Mouse (Mus musculus): ENCODE results near the gene C3. TPM values are rescaled to one million over a fixed set of nuclear protein-coding genes. Genes with fewer than 3 reads are reported as not detected.
A peak's percentile ranks its signal among the peaks of the same experiment; 100 is the strongest.

C3 gene
- polyA plus RNA-seq, 1 experiment from 2014 or later = 2.6 TPM

GRCm38 (mm10) chr17:57195326-57196010, 32.5 kb downstream of the C3 start:
- H3K4me3 ChIP-seq (replicated peaks; ENCODE audit: low read depth, low read length) = no peak overlapping the region
- no peaks in the 10 kb centered on the region for H3K36me3 ChIP-seq (ENCODE audit: control insufficient read depth, insufficient read depth, low read length)
- H3K9me3 ChIP-seq (ENCODE audit: control insufficient read depth, low read length) = no peaks in the 10 kb centered on the region
- 87% methylated on average over 8 of the region's 8 CpGs for WGBS
- H3K4me1 ChIP-seq (ENCODE audit: control insufficient read depth, insufficient read depth, low read length) = no peaks in the 10 kb centered on the region
- H3K27ac ChIP-seq (replicated peaks; ENCODE audit: low read depth, low read length) = no peak overlapping the region
- no peaks in the 10 kb centered on the region for H3K27me3 ChIP-seq (ENCODE audit: control insufficient read depth, insufficient read depth, low read length)
- H3K9ac ChIP-seq (replicated peaks; ENCODE audit: low read length) = no peak overlapping the region
- H3K4me2 ChIP-seq (ENCODE audit: low read length) = no peak overlapping the region
- no peak for ATAC-seq (ENCODE audit: low FRiP score, low TSS enrichment)
- DNase-seq = no peak

GRCm38 (mm10) chr17:57194771-57195170, 33.2 kb downstream of the C3 start:
- WGBS = 83% methylated on average over 3 of the region's 3 CpGs
- no peaks in the 10 kb centered on the region for H3K9me3 ChIP-seq (ENCODE audit: control insufficient read depth, low read length)
- no peak overlapping the region for H3K9ac ChIP-seq (replicated peaks; ENCODE audit: low read length)
- no peaks in the 10 kb centered on the region for H3K36me3 ChIP-seq (ENCODE audit: control insufficient read depth, insufficient read depth, low read length)
- H3K27me3 ChIP-seq (ENCODE audit: control insufficient read depth, insufficient read depth, low read length) = no peaks in the 10 kb centered on the region
- no peak overlapping the region for H3K4me2 ChIP-seq (ENCODE audit: low read length)
- DNase-seq = no peak
- H3K4me1 ChIP-seq (ENCODE audit: control insufficient read depth, insufficient read depth, low read length) = no peaks in the 10 kb centered on the region
- H3K27ac ChIP-seq (replicated peaks; ENCODE audit: low read depth, low read length) = no peak overlapping the region
- H3K4me3 ChIP-seq (replicated peaks; ENCODE audit: low read depth, low read length) = no peak overlapping the region
- ATAC-seq (ENCODE audit: low FRiP score, low TSS enrichment) = no peak

- no peaks in the 10 kb centered on the region for H3K36me3 ChIP-seq (ENCODE audit: control insufficient read depth, insufficient read depth, low read length)
- no peak for ATAC-seq (ENCODE audit: low FRiP score, low TSS enrichment)
- H3K9me3 ChIP-seq (ENCODE audit: control insufficient read depth, low read length) = no peaks in the 10 kb centered on the region
- no peak within 1 kb of the TSS for H3K4me2 ChIP-seq (ENCODE audit: low read length)
- DNase-seq = no peak
- H3K4me1 ChIP-seq (ENCODE audit: control insufficient read depth, insufficient read depth, low read length) = no peaks in the 10 kb centered on the region
- H3K27me3 ChIP-seq (ENCODE audit: control insufficient read depth, insufficient read depth, low read length) = no peaks in the 10 kb centered on the region
- H3K9ac ChIP-seq (replicated peaks; ENCODE audit: low read length) = no peak within 1 kb of the TSS
- H3K27ac ChIP-seq (replicated peaks; ENCODE audit: low read depth, low read length) = no peak within 1 kb of the TSS
- 82% methylated on average over 11 of the region's 11 CpGs for WGBS
- H3K4me3 ChIP-seq (replicated peaks; ENCODE audit: low read depth, low read length) = no peak within 1 kb of the TSS
Measured at GRCm38 (mm10) chr17:57194041-57194507, 33.9 kb downstream of the C3 start, which contains the start of gene Tnfsf14. Gene Tnfsf14, minus strand, starts transcription at chr17:57194177.

GRCm38 (mm10) chr17:57188510-57189192, 39.3 kb downstream of the C3 start:
- ATAC-seq (ENCODE audit: low FRiP score, low TSS enrichment) (no peak), DNase-seq (no peak)
- H3K9me3 ChIP-seq (ENCODE audit: control insufficient read depth, low read length) = no peaks in the 10 kb centered on the region
- 93% methylated on average over 12 of the region's 12 CpGs for WGBS
- no peak overlapping the region for H3K4me3 ChIP-seq (replicated peaks; ENCODE audit: low read depth, low read length)
- H3K4me1 ChIP-seq (ENCODE audit: control insufficient read depth, insufficient read depth, low read length) = no peaks in the 10 kb centered on the region
- H3K4me2 ChIP-seq (ENCODE audit: low read length) = no peak overlapping the region
- H3K27me3 ChIP-seq (ENCODE audit: control insufficient read depth, insufficient read depth, low read length) = no peaks in the 10 kb centered on the region
- H3K9ac ChIP-seq (replicated peaks; ENCODE audit: low read length) = no peak overlapping the region
- H3K36me3 ChIP-seq (ENCODE audit: control insufficient read depth, insufficient read depth, low read length) = no peaks in the 10 kb centered on the region
- no peak overlapping the region for H3K27ac ChIP-seq (replicated peaks; ENCODE audit: low read depth, low read length)

GRCm38 (mm10) chr17:57185641-57186040, 42.3 kb downstream of the C3 start:
- no peaks in the 10 kb centered on the region for H3K36me3 ChIP-seq (ENCODE audit: control insufficient read depth, insufficient read depth, low read length)
- 77% methylated on average over 2 of the region's 2 CpGs for WGBS
- H3K9ac ChIP-seq (replicated peaks; ENCODE audit: low read length) = no peak overlapping the region
- ATAC-seq (ENCODE audit: low FRiP score, low TSS enrichment) (no peak), DNase-seq (no peak)
- no peak overlapping the region for H3K4me2 ChIP-seq (ENCODE audit: low read length)
- no peak overlapping the region for H3K27ac ChIP-seq (replicated peaks; ENCODE audit: low read depth, low read length)
- no peaks in the 10 kb centered on the region for H3K27me3 ChIP-seq (ENCODE audit: control insufficient read depth, insufficient read depth, low read length)
- no peaks in the 10 kb centered on the region for H3K4me1 ChIP-seq (ENCODE audit: control insufficient read depth, insufficient read depth, low read length)
- no peak overlapping the region for H3K4me3 ChIP-seq (replicated peaks; ENCODE audit: low read depth, low read length)
- no peaks in the 10 kb centered on the region for H3K9me3 ChIP-seq (ENCODE audit: control insufficient read depth, low read length)

GRCm38 (mm10) chr17:57182871-57183270, 45.1 kb downstream of the C3 start:
- no peaks in the 10 kb centered on the region for H3K9me3 ChIP-seq (ENCODE audit: control insufficient read depth, low read length)
- H3K4me1 ChIP-seq (ENCODE audit: control insufficient read depth, insufficient read depth, low read length) = no peaks in the 10 kb centered on the region
- no peaks in the 10 kb centered on the region for H3K36me3 ChIP-seq (ENCODE audit: control insufficient read depth, insufficient read depth, low read length)
- DNase-seq = no peak
- H3K4me2 ChIP-seq (ENCODE audit: low read length) = no peak overlapping the region
- no peak for ATAC-seq (ENCODE audit: low FRiP score, low TSS enrichment)
- no peak overlapping the region for H3K4me3 ChIP-seq (replicated peaks; ENCODE audit: low read depth, low read length)
- no peak overlapping the region for H3K9ac ChIP-seq (replicated peaks; ENCODE audit: low read length)
- WGBS = 76% methylated on average over 3 of the region's 3 CpGs
- H3K27ac ChIP-seq (replicated peaks; ENCODE audit: low read depth, low read length) = no peak overlapping the region
- H3K27me3 ChIP-seq (ENCODE audit: control insufficient read depth, insufficient read depth, low read length) = no peaks in the 10 kb centered on the region

- DNase-seq (peak; percentile 17), ATAC-seq (ENCODE audit: low FRiP score, low TSS enrichment) (no peak)
- Histone ChIP-seq H3K36me3 (ENCODE audit: control insufficient read depth, insufficient read depth, low read length) (no peaks in the 10 kb centered on the region), H3K9ac (replicated peaks; ENCODE audit: low read length) (no peak overlapping the region), H3K4me1 (ENCODE audit: control insufficient read depth, insufficient read depth, low read length) (no peaks in the 10 kb centered on the region), H3K27ac (replicated peaks; ENCODE audit: low read depth, low read length) (no peak overlapping the region), H3K9me3 (ENCODE audit: control insufficient read depth, low read length) (no peaks in the 10 kb centered on the region), H3K4me2 (ENCODE audit: low read length) (no peak overlapping the region), H3K4me3 (replicated peaks; ENCODE audit: low read depth, low read length) (no peak overlapping the region), H3K27me3 (ENCODE audit: control insufficient read depth, insufficient read depth, low read length) (no peaks in the 10 kb centered on the region)
- WGBS = 38% methylated on average over 8 of the region's 8 CpGs
Measured at GRCm38 (mm10) chr17:57180363-57180762, 47.6 kb downstream of the C3 start.

- H3K4me3 ChIP-seq (replicated peaks; ENCODE audit: low read depth, low read length) = no peak overlapping the region
- no peaks in the 10 kb centered on the region for H3K27me3 ChIP-seq (ENCODE audit: control insufficient read depth, insufficient read depth, low read length)
- no peaks in the 10 kb centered on the region for H3K9me3 ChIP-seq (ENCODE audit: control insufficient read depth, low read length)
- H3K4me2 ChIP-seq (ENCODE audit: low read length) = no peak overlapping the region
- no peak overlapping the region for H3K9ac ChIP-seq (replicated peaks; ENCODE audit: low read length)
- no peak overlapping the region for H3K27ac ChIP-seq (replicated peaks; ENCODE audit: low read depth, low read length)
- DNase-seq (no peak), ATAC-seq (ENCODE audit: low FRiP score, low TSS enrichment) (no peak)
- WGBS = 77% methylated on average over 4 of the region's 4 CpGs
- no peaks in the 10 kb centered on the region for H3K4me1 ChIP-seq (ENCODE audit: control insufficient read depth, insufficient read depth, low read length)
- H3K36me3 ChIP-seq (ENCODE audit: control insufficient read depth, insufficient read depth, low read length) = no peaks in the 10 kb centered on the region
Measured at GRCm38 (mm10) chr17:57173351-57173750, 54.6 kb downstream of the C3 start.

GRCm38 (mm10) chr17:57172378-57172777, 55.6 kb downstream of the C3 start:
- no peak for DNase-seq
- no peak overlapping the region for H3K27ac ChIP-seq (replicated peaks; ENCODE audit: low read depth, low read length)
- no peaks in the 10 kb centered on the region for H3K36me3 ChIP-seq (ENCODE audit: control insufficient read depth, insufficient read depth, low read length)
- H3K4me1 ChIP-seq (ENCODE audit: control insufficient read depth, insufficient read depth, low read length) = no peaks in the 10 kb centered on the region
- H3K27me3 ChIP-seq (ENCODE audit: control insufficient read depth, insufficient read depth, low read length) = no peaks in the 10 kb centered on the region
- H3K4me2 ChIP-seq (ENCODE audit: low read length) = no peak overlapping the region
- 82% methylated on average over 5 of the region's 5 CpGs for WGBS
- H3K4me3 ChIP-seq (replicated peaks; ENCODE audit: low read depth, low read length) = no peak overlapping the region
- ATAC-seq (ENCODE audit: low FRiP score, low TSS enrichment) = no peak
- no peak overlapping the region for H3K9ac ChIP-seq (replicated peaks; ENCODE audit: low read length)
- no peaks in the 10 kb centered on the region for H3K9me3 ChIP-seq (ENCODE audit: control insufficient read depth, low read length)

All from midbrain, embryonic 14.5 days (tissue).